ENCODE assay signal across 19 mouse cellular contexts in the genomic region with DNA sequence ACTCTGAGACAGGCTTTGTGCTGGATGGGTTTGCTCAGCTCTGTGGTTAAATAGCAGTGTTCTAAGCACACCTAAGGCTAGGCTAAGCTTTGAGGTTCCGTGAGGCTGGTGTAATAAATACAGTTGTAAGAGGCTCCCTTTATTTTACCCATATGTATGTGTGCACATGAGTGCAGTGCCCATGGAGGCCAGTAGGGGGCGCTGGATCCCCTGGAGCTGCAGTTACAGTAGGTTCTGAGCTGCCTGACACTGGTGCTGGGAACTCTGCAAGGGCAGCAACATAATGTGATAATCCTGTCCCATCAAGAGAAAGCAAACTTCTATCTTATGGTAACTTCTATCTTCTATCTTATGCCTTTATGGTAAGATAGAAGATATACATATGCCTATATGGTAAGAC. TPM values are rescaled to one million over a fixed set of nuclear protein-coding genes. Genes with fewer than 3 reads are reported as not detected.
A peak's percentile ranks its signal among the peaks of the same experiment; 100 is the strongest.
DNase-seq lines count a peak whose midpoint lies in the region; ATAC-seq and TF ChIP-seq lines count a peak whose summit lies in the region.
"Had no signal": no experiment of that assay in that cellular context is flagged by ENCODE, and none has a peak within 500 bp of the region (broad histone marks: within the 10 kb centered on the region; RNA-seq: fewer than 3 reads in every experiment).

No protein-coding gene starts in this region.

- no peaks in the 10 kb centered on the region for H3K4me1 ChIP-seq in heart, adult 2 months (ENCODE audit: control insufficient read depth, insufficient read depth, low read length)
- H3K4me1 ChIP-seq in lung, adult 2 months (ENCODE audit: control insufficient read depth, insufficient read depth, low read length): no peaks in the 10 kb centered on the region
- H3K4me1 ChIP-seq in ES-Bruce4 (ENCODE audit: control insufficient read depth, insufficient read depth, low read length): no peaks in the 10 kb centered on the region
- no peaks in the 10 kb centered on the region for H3K4me1 ChIP-seq in cortical plate, adult 2 months (ENCODE audit: control insufficient read depth, insufficient read depth, low read length)
- H3K4me1 ChIP-seq: embryonic facial prominence, embryonic 12.5 days; heart, embryonic 10.5 days; limb, embryonic 12.5 days; neural tube, embryonic 13.5 days had no signal

- no peak overlapping the region for H3K27ac ChIP-seq in heart, adult 2 months
- H3K27ac ChIP-seq in ES-Bruce4 (ENCODE audit: insufficient read depth, low read length): no peak overlapping the region
- H3K27ac ChIP-seq in cortical plate, adult 2 months (ENCODE audit: insufficient read depth, low read length): no peak overlapping the region
- H3K27ac ChIP-seq: embryonic facial prominence, embryonic 12.5 days; heart, embryonic 10.5 days; limb, embryonic 12.5 days; neural tube, embryonic 13.5 days had no signal

- TF ChIP-seq POLR2A in heart, adult 2 months (IDR thresholded peaks at IDR 0.05; ENCODE audit: insufficient read depth, low read depth, low read length): no peak
- no peak for TF ChIP-seq POLR2A in lung, adult 2 months (IDR thresholded peaks at IDR 0.05; ENCODE audit: borderline replicate concordance, extremely low read depth, low read depth, low read length)
- no peak for TF ChIP-seq POLR2A in ES-Bruce4 (IDR thresholded peaks at IDR 0.05; ENCODE audit: insufficient read depth, low read length)
- TF ChIP-seq POLR2A in cortical plate, adult 2 months (IDR thresholded peaks at IDR 0.05; ENCODE audit: extremely low read depth, insufficient read depth, low read length): no peak

- no peak for DNase-seq in heart, adult 2 months
- no peak for DNase-seq in heart, adult 9 months (ENCODE audit: low spot score in 2 of 2)
- DNase-seq in lung, adult 2 months: no peak
- no peak for DNase-seq in lung, postnatal 10 days
- no peak for DNase-seq in urinary bladder, adult 18-20 months (ENCODE audit: low spot score in 2 of 2)
- DNase-seq: adrenal gland, adult 8-10 months; cerebellum, postnatal 25 days; kidney, postnatal 10 days; lung, postnatal 36 days; retina, postnatal 1 day had no signal

- no peak overlapping the region for H3K4me3 ChIP-seq in heart, adult 2 months
- no peak overlapping the region for H3K4me3 ChIP-seq in lung, adult 2 months (replicated peaks; ENCODE audit: extremely low read depth, low read depth, low read length)
- H3K4me3 ChIP-seq in ES-Bruce4 (ENCODE audit: low read depth, low read length): no peak overlapping the region
- H3K4me3 ChIP-seq in cortical plate, adult 2 months (ENCODE audit: insufficient read depth, low read length): no peak overlapping the region
- H3K4me3 ChIP-seq: embryonic facial prominence, embryonic 12.5 days; heart, embryonic 10.5 days; limb, embryonic 12.5 days; neural tube, embryonic 13.5 days had no signal

- H3K9me3 ChIP-seq in ES-Bruce4 (replicated peaks; ENCODE audit: control insufficient read depth, insufficient read depth, low read length, poor library complexity, severe bottlenecking): peaks cover 3% of the 10 kb centered on the region
- H3K9me3 ChIP-seq: neural tube, embryonic 13.5 days had no signal

- no peak for ATAC-seq in granulocyte monocyte progenitor cell, adult 5-6 weeks (replicated peaks; ENCODE audit: poor library complexity, severe bottlenecking)

- peak; percentile 37 for TF ChIP-seq CTCF in heart, adult 2 months (IDR thresholded peaks at IDR 0.05)
- TF ChIP-seq CTCF in lung, adult 2 months (IDR thresholded peaks at IDR 0.05; ENCODE audit: insufficient read depth, low read length): peak; percentile 20; the same call in 1 of the 2 replicates
- TF ChIP-seq CTCF in ES-Bruce4 (IDR thresholded peaks at IDR 0.05; ENCODE audit: low read depth, low read length): peak; percentile 66
- TF ChIP-seq CTCF in cortical plate, adult 2 months (IDR thresholded peaks at IDR 0.05; ENCODE audit: extremely low read depth, insufficient read depth, low read length): peak; percentile 18; the same call in 1 of the 2 replicates

- TF ChIP-seq EP300 in heart, adult 2 months (IDR thresholded peaks at IDR 0.05; ENCODE audit: insufficient read depth, low read depth, low read length): no peak
- no peak for TF ChIP-seq EP300 in ES-Bruce4 (IDR thresholded peaks at IDR 0.05; ENCODE audit: insufficient read depth, low read depth, low read length)

- intact Hi-C loops in heart, adult 2 months (cut with DNase I): no loop called here

- H3K36me3 ChIP-seq in heart, adult 2 months (ENCODE audit: control insufficient read depth, insufficient read depth, low read length): no peaks in the 10 kb centered on the region
- no peaks in the 10 kb centered on the region for H3K36me3 ChIP-seq in ES-Bruce4 (ENCODE audit: control insufficient read depth, insufficient read depth, low read length, poor library complexity, severe bottlenecking)
- H3K36me3 ChIP-seq: limb, embryonic 12.5 days had no signal

- H3K9ac ChIP-seq in heart, adult 2 months (ENCODE audit: low read depth, low read length): no peak overlapping the region
- no peak overlapping the region for H3K9ac ChIP-seq in ES-Bruce4 (ENCODE audit: low read depth, poor library complexity, severe bottlenecking)
- H3K9ac ChIP-seq: embryonic facial prominence, embryonic 12.5 days; limb, embryonic 12.5 days; neural tube, embryonic 13.5 days had no signal

- WGBS in heart, adult 2 months: 59% methylated on average over 2 of the region's 2 CpGs
- WGBS in lung, adult 2 months: 69% methylated on average over 2 of the region's 2 CpGs

- no peaks in the 10 kb centered on the region for H3K79me2 ChIP-seq in heart, adult 2 months (replicated peaks; ENCODE audit: control insufficient read depth, insufficient read depth, low read length)

- H3K27me3 ChIP-seq in heart, adult 2 months (ENCODE audit: control insufficient read depth, insufficient read depth, low read length): no peaks in the 10 kb centered on the region
- H3K27me3 ChIP-seq in ES-Bruce4 (ENCODE audit: control insufficient read depth, insufficient read depth, low read length, poor library complexity, severe bottlenecking): no peaks in the 10 kb centered on the region
- H3K27me3 ChIP-seq: embryonic facial prominence, embryonic 12.5 days; limb, embryonic 12.5 days; neural tube, embryonic 13.5 days had no signal

RNA-seq across cellular contexts. Expression of a gene that starts 47.7 kb away (rescaled TPM):
- under 1 TPM; 0.44 to 0.91 TPM for total RNA-seq in heart, adult 2 months (2021)
- 1.4 and 1.5 TPM in 2 replicates for polyA plus RNA-seq in heart, adult 2 months (2012; rRNA removed)
- polyA plus RNA-seq in lung, adult 2 months (2012; rRNA removed): 5.3 and 5.6 TPM in 2 replicates
- 6.9 and 8.6 TPM in 2 replicates for polyA plus RNA-seq in ES-Bruce4 (2011; ENCODE audit: insufficient read depth, insufficient read length, low read depth, missing spikeins)
- polyA plus RNA-seq in cortical plate, adult 2 months (2012; rRNA removed): 64.4 and 68.9 TPM in 2 replicates
- 0.75 and 6.0 TPM in 2 replicates for total RNA-seq in granulocyte monocyte progenitor cell, adult 5-6 weeks (2014; fragmentation: Nextera tagmentation)
- total RNA-seq in granulocyte monocyte progenitor cell, adult 5-6 weeks (2017): 0.39 and 0.98 TPM in 2 replicates

RNA-seq across cellular contexts. Expression of a gene that starts 58.6 kb away (rescaled TPM):
- 1 to 10 TPM; 1.5 to 2.2 TPM for total RNA-seq in heart, adult 2 months (2021)
- polyA plus RNA-seq in heart, adult 2 months (2012; rRNA removed): 1.5 and 2.1 TPM in 2 replicates
- polyA plus RNA-seq in lung, adult 2 months (2012; rRNA removed): 0.37 and 0.79 TPM in 2 replicates
- 0.53 and 0.73 TPM in 2 replicates for polyA plus RNA-seq in ES-Bruce4 (2011; ENCODE audit: insufficient read depth, insufficient read length, low read depth, missing spikeins)
- 4.3 and 4.4 TPM in 2 replicates for polyA plus RNA-seq in cortical plate, adult 2 months (2012; rRNA removed)
- total RNA-seq in granulocyte monocyte progenitor cell, adult 5-6 weeks (2014; fragmentation: Nextera tagmentation): not detected in 2 replicates
- total RNA-seq in granulocyte monocyte progenitor cell, adult 5-6 weeks (2017): not detected in 2 replicates
- polyA plus RNA-seq: forebrain, embryonic 11.5 days; thymus, postnatal 0 days had no signal
